Mouse (Mus musculus) heart, postnatal 25 days (tissue): ENCODE data around the gene Tyrp1. TPM values are rescaled to one million over a fixed set of nuclear protein-coding genes. Genes with fewer than 3 reads are reported as not detected.

Source experiments
- DNase-seq: peaks from one replicate; pipeline ENCODE4 v3.0.0; 2022; ENCODE audit warnings: low spot score
- intact Hi-C: fragments of 180-260 bp; cut with DNase I; formaldehyde crosslinking; loops from one replicate; pipeline ENCODE4 v1.15.1; 2025
- total RNA-seq, 2 experiments: library from RNA; stranded (reverse); gene quantifications; 2 replicates each; pipeline ENCODE4 v1.2.3; 2021

The Tyrp1 gene
- total RNA-seq: under 1 TPM in 1 of 2 experiments, not detected in 1; 0.08 TPM

DNA sequence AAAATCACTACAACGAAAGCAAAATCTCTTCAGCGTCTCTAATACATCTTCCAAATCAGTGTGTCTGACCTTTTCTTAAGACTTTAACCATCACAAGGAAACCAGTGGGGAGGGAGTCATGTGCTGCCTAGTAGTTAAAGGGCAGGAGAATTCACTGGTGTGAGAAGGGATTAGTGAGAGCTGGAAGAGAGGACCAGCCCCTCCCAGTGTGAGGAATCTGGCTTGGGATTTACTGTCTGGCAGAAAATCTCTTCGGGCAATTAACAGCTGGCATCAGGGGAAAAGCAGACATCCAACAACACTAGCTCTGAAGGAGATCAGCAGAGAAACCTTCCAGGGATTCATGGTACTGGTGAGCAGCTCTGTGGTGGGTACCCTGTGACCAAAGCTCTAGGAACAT is at the start of gene Tyrp1:
Tyrp1 (plus strand) TSS at position 74 of the 400 bp plus-strand sequence.
- no peak for DNase-seq
- intact Hi-C loops: no loop called here

- DNase-seq: no peak
- intact Hi-C loops: no loop called here
Observed at GRCm38 (mm10) chr4:80788339-80788738, 45.6 kb upstream of the Tyrp1 start.

GRCm38 (mm10) chr4:80819511-80819910 is 14.4 kb upstream of the Tyrp1 start:
- DNase-seq: no peak
- intact Hi-C loops: no loop called here

DNA sequence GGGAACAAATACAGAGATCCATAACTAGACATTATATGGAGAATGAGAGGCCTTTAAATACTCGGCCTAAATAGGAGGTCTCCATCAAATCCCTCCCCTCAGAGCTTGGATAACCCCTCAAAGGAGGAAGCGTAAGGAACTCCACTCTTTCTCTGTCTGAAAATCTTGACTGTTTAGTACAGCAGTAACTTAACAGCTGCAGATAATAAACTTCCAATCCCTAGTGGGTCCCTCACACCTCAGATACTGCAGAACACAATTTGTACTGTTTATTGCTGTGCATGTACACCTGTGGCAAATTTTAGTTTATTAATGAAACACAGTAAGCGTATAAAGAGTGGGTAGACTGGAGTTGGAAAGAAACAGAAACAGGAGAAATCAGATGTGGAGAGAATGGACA is 12.0 kb upstream of the Tyrp1 start:
- intact Hi-C loops: no loop called here
- DNase-seq: no peak

GRCm38 (mm10) chr4:80828232-80828631 is 5.7 kb upstream of the Tyrp1 start:
- intact Hi-C loops: no loop called here
- DNase-seq: no peak

DNA sequence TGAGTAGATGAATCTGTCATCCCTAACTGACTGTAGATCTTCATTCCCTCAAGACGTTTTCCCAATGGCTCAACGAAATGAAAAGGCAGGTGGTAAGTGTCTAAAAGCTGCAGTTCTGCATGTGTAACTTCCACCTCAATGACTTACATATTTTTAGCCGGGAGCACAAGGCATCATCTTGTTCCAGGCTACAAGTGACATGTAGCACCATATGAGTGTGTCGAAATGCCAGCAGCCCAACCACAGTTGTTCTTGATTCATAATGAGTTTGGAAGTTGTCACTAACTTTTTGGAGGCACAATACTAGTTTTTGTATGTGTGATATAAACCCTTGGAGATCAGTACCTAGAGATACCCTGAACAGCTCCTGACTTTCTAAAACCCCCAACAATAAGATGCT is 5.4 kb downstream of the Tyrp1 start:
- no peak for DNase-seq
- intact Hi-C loops: no loop called here

- intact Hi-C loops: no loop called here
- DNase-seq: no peak
Observed at GRCm38 (mm10) chr4:80841980-80842379, 8.1 kb downstream of the Tyrp1 start.

GRCm38 (mm10) chr4:80843752-80844151 is 9.8 kb downstream of the Tyrp1 start:
- no peak for DNase-seq
- intact Hi-C loops: no loop called here

- DNase-seq: no peak
- intact Hi-C loops: no loop called here
Observed at GRCm38 (mm10) chr4:80846052-80846451, 12.1 kb downstream of the Tyrp1 start.

DNA sequence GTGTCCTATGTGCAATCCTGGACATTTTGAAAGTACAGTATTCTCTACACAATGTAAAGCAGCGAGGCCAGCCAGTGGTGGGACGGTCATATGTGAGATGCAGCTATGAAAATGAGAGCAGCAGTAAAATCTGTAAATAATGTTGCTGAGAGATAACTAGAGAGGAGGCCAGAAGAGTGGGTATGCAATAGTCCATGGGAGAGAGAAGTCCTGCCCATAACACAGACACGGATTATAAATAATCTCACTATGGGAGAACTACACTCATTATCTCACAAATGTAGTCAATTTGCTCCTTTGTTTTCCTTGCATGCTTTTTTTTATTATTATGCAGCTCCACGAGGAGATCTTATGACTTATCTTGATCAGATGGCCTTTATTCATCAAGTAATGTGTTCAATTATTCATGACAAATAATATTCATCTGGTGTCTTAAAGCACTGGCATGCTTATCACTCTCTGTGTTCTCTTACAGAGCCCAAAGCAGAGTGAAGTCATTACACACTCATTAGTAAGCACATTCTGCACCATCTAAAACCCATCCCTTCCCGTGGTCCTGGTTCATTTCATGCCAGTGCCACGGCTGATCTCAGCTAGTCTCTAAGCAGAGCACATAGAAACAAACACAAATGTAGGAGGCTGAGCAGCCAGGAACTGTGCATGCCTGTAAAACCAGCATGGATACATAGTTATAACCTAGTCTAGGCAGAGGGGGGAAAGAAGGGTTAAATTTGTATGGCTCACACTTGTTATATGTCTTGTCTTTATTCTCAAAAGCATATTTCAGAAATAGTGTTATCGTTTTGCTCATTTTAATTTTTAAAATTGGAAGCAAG is 18.9 kb downstream of the Tyrp1 start:
- intact Hi-C loops: no loop called here
- DNase-seq: no peak

GRCm38 (mm10) chr4:80855495-80855894 is 21.6 kb downstream of the Tyrp1 start:
- no peak for DNase-seq
- intact Hi-C loops: no loop called here

- DNase-seq: no peak
- intact Hi-C loops: no loop called here
Observed at GRCm38 (mm10) chr4:80862962-80863361, 29.0 kb downstream of the Tyrp1 start.

DNA sequence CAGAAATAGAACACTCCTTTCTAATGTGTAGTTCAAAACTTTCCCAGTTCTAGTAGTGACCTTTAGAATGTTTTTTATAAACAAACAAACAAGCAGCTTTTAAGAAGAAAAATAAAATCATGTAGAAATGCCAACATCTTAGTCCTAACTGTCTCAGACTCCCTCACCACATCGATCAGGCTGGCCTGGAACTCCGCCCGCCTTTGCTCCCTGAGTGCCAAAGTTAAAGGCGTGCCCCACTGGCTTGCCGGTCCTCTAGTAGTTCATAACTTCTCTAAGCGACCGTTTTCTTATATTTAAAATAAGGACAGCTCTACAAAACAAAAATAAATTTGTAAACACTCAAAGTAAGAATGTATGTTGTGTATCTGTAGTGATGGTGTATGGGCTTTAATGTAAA is 30.0 kb downstream of the Tyrp1 start:
- intact Hi-C loops: no loop called here

GRCm38 (mm10) chr4:80864511-80864922 is 30.6 kb downstream of the Tyrp1 start:
- intact Hi-C loops: no loop called here
- DNase-seq: no peak

More for the DNA sequence above, 30.0 kb downstream of the Tyrp1 start:
- DNase-seq: no peak

GRCm38 (mm10) chr4:80866065-80866464 is 32.1 kb downstream of the Tyrp1 start:
- intact Hi-C loops: no loop called here
- DNase-seq: no peak

GRCm38 (mm10) chr4:80869598-80869997 is 35.7 kb downstream of the Tyrp1 start:
- intact Hi-C loops: no loop called here
- no peak for DNase-seq

GRCm38 (mm10) chr4:80872847-80873644 is 39.1 kb downstream of the Tyrp1 start:
- DNase-seq: no peak
- intact Hi-C loops: loop anchor here (5.0 to 10.0 kb wide), 5 partner anchors 39 to 304 kb away; partner anchors contain the start of gene Lurap1l

DNA sequence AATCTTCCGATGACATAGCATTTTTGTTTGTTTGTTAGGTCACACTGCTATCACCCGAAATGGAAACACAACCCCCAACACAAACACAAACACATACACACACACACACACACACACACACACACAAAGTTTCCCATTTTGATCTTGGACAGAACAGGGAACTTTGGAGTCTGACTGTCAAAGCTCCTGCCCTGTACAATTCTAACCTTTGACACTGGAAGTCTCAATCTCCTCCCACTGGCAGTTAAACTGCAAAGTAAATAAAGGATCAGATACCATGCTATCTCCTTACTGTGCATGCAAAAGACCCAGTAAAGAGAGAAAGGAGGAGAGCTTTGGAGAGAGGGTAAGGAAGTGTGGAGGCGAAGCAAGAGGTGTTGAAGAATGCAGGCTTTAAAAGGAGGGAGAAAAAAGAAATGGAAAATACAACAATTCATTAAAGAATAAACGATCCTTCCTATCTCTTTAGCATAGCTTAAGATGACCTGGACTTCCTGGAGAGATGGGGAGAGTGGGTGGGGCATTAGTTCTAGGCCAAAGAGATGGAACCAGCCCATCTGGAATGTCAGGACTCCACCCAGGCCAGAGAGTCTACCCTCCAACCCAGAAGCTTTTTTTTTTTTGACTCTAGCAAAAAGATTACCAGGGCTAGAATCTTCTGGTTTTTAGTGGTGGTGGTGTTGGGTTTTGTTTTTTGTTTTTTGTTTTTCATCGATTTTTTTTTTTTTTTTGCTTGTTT is 40.4 kb downstream of the Tyrp1 start:
- no peak for DNase-seq
- intact Hi-C loops: loop anchor here (5.0 to 10.0 kb wide), 5 partner anchors 38 to 303 kb away; partner anchors contain the start of gene Lurap1l

DNA sequence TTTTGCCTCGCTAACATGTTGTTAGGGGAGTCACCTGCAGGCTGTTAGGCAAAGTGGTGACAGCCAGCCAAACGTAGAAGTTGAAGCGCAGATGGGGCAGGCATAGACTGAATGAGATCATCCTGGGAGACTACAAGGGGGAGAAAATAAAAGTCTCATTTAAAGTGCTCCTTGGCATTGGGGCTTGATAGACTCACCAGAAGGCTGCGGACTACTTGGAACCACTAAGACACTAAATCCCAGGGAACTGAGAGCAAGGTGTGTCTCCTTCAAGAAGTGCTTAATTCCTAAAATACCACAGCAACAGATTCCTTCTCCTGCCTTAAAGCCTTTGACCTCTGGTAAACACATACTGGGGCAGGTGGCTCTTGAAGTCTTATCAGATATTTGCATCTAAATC is 41.1 kb downstream of the Tyrp1 start:
- DNase-seq: no peak
- intact Hi-C loops: loop anchor here (10.0 kb wide), 1 partner anchor 240 kb away; no protein-coding TSS in a partner anchor

DNA sequence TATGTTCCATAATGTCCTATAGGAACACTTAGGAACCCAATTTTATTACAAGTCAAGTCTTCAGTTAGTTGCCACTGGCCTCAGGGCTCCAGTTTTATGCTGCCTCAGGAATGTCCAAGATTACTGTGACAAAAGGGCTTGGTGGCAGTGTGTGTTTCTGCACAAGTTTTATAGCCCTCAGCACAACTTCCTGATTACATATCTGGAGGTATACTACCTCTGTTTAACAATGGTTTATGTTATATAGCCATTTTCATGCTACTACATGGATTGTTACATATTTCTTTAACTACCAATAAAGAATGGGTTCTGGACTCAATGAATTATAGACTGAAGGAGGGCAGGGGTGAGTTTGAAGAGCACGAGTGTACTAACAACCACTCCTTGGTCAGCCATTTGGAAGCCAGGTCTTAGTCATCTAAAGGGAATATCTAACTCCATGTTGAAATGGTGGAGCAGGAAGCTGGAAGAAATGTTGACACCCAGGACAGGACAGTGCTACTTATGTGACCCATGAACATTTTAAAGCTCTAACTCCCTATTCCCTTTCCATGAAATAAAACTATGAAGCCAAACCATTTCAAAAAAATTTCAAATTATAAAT is 48.2 kb downstream of the Tyrp1 start:
- DNase-seq: no peak
- intact Hi-C loops: no loop called here
